In genomic region chr4:97910777-97911580, GRCm38 (mm10) we compare ENCODE assay signal across 9 mouse cellular contexts.
A peak's percentile ranks its signal among the peaks of the same experiment; 100 is the strongest.
DNase-seq lines count a peak whose midpoint lies in the region; ATAC-seq and TF ChIP-seq lines count a peak whose summit lies in the region.
"Had no signal": no experiment of that assay in that cellular context is flagged by ENCODE, and none has a peak within 500 bp of the region (broad histone marks: within the 10 kb centered on the region; RNA-seq: fewer than 3 reads in every experiment).

No protein-coding gene starts in this region.

- DNase-seq in heart, adult 2 months = peak in 1 of 2 experiments; percentile 45
- DNase-seq in ZHBTc4 (ENCODE audit: low read depth, low spot score) = peak; percentile 5
- peak; percentile 82 for DNase-seq in layer of hippocampus, adult 9-11 months
- no peak for DNase-seq in spleen, adult 12 weeks (ENCODE audit: low spot score)

- WGBS in heart, adult 2 months = 72% methylated on average over 27 of the region's 27 CpGs
- WGBS in heart, embryonic 11.5 days (ENCODE audit: insufficient replicate concordance) = 88% methylated on average over 27 of the region's 27 CpGs

- H3K79me2 ChIP-seq in heart, adult 2 months (replicated peaks; ENCODE audit: control insufficient read depth, insufficient read depth, low read length) = peaks cover 9% of the 10 kb centered on the region

- TF ChIP-seq CTCF in heart, adult 2 months (IDR thresholded peaks at IDR 0.05) = no peak
- TF ChIP-seq CTCF in cortical plate, adult 2 months (IDR thresholded peaks at IDR 0.05; ENCODE audit: extremely low read depth, insufficient read depth, low read length) = no peak

- no peak for ATAC-seq in heart, embryonic 11.5 days (replicated peaks; ENCODE audit: insufficient number of reproducible peaks, low FRiP score, low TSS enrichment)
- ATAC-seq in megakaryocyte-erythroid progenitor cell, adult 5-6 weeks (replicated peaks; ENCODE audit: low FRiP score, low TSS enrichment, poor library complexity, severe bottlenecking) = 0 out of 2 replicates have a peak, but pooled peaks have one; percentile 33
- no peak for ATAC-seq in activated CD4-positive, CD25-positive, alpha-beta regulatory T cell, adult 4 months

- H3K9ac ChIP-seq in heart, adult 2 months (ENCODE audit: low read depth, low read length) = no peak overlapping the region
- no peak overlapping the region for H3K9ac ChIP-seq in heart, embryonic 11.5 days (ENCODE audit: low read depth, low read length)

- H3K27ac ChIP-seq in heart, adult 2 months = peak overlapping the region; percentile 79
- no peak overlapping the region for H3K27ac ChIP-seq in heart, embryonic 11.5 days (ENCODE audit: low read depth, low read length)
- H3K27ac ChIP-seq in cortical plate, adult 2 months (ENCODE audit: insufficient read depth, low read length) = peak overlapping the region; percentile 64

- H3K9me3 ChIP-seq in heart, embryonic 11.5 days (replicated peaks; ENCODE audit: control insufficient read depth, low read length) = no peaks in the 10 kb centered on the region

- peaks cover 14% of the 10 kb centered on the region for H3K4me1 ChIP-seq in heart, adult 2 months (ENCODE audit: control insufficient read depth, insufficient read depth, low read length)
- peaks cover 9% of the 10 kb centered on the region for H3K4me1 ChIP-seq in heart, embryonic 11.5 days (ENCODE audit: control insufficient read depth, insufficient read depth, low read length)
- peaks cover 11% of the 10 kb centered on the region for H3K4me1 ChIP-seq in cortical plate, adult 2 months (ENCODE audit: control insufficient read depth, insufficient read depth, low read length)

- no peaks in the 10 kb centered on the region for H3K27me3 ChIP-seq in heart, adult 2 months (ENCODE audit: control insufficient read depth, insufficient read depth, low read length)
- H3K27me3 ChIP-seq in heart, embryonic 11.5 days (ENCODE audit: control insufficient read depth, insufficient read depth, low read length) = no peaks in the 10 kb centered on the region
- H3K27me3 ChIP-seq: CH12.LX had no signal

- no peak overlapping the region for H3K4me3 ChIP-seq in heart, adult 2 months
- H3K4me3 ChIP-seq in heart, embryonic 11.5 days (ENCODE audit: low read depth, low read length) = no peak overlapping the region
- peak overlapping the region; percentile 26 for H3K4me3 ChIP-seq in cortical plate, adult 2 months (ENCODE audit: insufficient read depth, low read length)

- no peak for TF ChIP-seq EP300 in heart, adult 2 months (IDR thresholded peaks at IDR 0.05; ENCODE audit: insufficient read depth, low read depth, low read length)

- H3K4me2 ChIP-seq in heart, embryonic 11.5 days = no peak overlapping the region

- intact Hi-C loops in heart, adult 2 months (cut with DNase I) = no loop called here

- TF ChIP-seq POLR2A in heart, adult 2 months (IDR thresholded peaks at IDR 0.05; ENCODE audit: insufficient read depth, low read depth, low read length) = no peak
- no peak for TF ChIP-seq POLR2A in cortical plate, adult 2 months (IDR thresholded peaks at IDR 0.05; ENCODE audit: extremely low read depth, insufficient read depth, low read length)

- H3K36me3 ChIP-seq in heart, adult 2 months (ENCODE audit: control insufficient read depth, insufficient read depth, low read length) = peaks cover 29% of the 10 kb centered on the region
- no peaks in the 10 kb centered on the region for H3K36me3 ChIP-seq in heart, embryonic 11.5 days (ENCODE audit: control insufficient read depth, insufficient read depth, low read length)
